Mouse (Mus musculus): ENCODE data around the gene Tnfsf4. TPM values are rescaled to one million over a fixed set of nuclear protein-coding genes. Genes with fewer than 3 reads are reported as not detected.

Tnfsf4 gene
- not detected for total RNA-seq (2023)

DNA sequence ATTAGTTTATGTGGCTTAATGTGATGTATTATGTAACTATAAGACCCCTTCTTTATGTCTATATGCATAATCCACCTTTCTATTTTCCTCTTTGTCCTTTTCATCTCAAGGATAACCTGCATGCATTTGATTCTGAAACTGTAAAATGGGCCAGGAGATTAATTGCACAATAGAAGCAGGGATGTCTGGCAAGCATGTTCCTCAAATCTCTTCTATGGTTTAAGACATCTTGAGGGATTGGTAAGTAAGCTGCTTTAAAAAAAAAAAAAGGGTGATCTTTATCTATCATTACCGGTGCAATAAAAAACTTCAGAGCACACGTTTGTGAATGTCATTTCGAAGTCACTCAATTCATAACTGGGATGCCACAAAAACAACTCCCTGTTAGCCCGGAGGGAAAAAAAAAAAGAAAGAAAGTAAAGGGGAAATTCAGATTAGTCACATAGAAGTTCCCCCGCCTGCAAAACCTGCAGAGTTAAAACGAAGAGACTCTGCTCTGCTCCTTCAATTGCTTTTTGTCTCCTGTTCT is at the start of gene Tnfsf4:
Gene Tnfsf4 (plus strand): TSS at position 479 of the 529 bp plus-strand sequence.

Other genes with a start within 250 kb of the Tnfsf4 start
- not detected for gene Tex50, start 236.1 kb upstream of the Tnfsf4 start, total RNA-seq (2023)
- gene Prdx6, start 144.2 kb upstream of the Tnfsf4 start, total RNA-seq (2023): 100 to 1,000 TPM; 184 to 192 TPM
- gene Tnfsf18, start 99.2 kb downstream of the Tnfsf4 start, total RNA-seq (2023): under 1 TPM in 1 of 2 experiments, not detected in 1; 0.60 TPM

Measured in monocyte, adult 59 days (primary cell).